Mouse (Mus musculus) monocyte, adult 2 months (primary cell): ENCODE data around the gene Nell1.

Source experiments
- DNase-seq, 2 experiments: peaks; one replicate each; pipeline ENCODE4 v3.0.0; 2022; ENCODE audit warnings: low spot score in 2 of 2, low read depth in 1 of 2

Nell1 gene

DNA sequence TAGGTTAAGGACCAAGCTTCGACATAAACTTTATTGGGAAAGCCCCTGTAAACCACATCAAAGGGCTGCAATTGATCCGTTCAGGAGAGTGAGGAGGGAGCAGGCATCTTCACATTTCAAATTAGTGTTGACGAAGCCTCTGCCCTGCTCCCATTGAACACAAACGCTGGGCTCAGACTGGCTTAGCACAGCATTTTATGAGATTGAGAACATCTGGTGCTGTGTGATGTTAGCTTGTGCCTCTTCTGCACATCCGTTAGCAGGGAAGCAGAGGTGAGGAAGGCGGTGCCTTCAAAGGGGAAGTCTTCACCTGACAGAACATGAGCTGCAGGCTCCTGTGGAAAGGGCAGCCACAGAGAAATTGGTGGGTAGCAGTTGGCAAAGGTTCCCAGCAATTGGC, 66.4 kb downstream of the Nell1 start:
- no peak for DNase-seq

DNA sequence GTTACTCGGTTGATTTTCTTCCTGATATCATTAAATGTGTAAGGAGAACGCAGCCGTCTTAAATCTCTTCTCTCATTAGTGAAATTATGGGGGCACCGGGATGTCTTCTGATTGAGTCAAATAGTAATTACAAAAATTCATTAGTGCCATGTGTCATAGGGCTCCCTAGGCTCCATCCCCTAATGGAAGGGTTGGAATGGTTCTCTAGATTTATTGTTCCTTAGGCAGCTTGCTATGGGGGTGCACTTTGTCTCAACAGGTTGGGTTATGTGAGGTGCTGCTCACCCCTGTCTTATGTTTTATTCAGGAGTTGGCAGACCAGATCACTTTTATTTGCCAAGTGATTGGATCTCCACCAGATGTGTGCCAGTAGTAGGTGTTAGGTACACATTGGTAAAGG, 75.5 kb downstream of the Nell1 start:
- no peak for DNase-seq

DNA sequence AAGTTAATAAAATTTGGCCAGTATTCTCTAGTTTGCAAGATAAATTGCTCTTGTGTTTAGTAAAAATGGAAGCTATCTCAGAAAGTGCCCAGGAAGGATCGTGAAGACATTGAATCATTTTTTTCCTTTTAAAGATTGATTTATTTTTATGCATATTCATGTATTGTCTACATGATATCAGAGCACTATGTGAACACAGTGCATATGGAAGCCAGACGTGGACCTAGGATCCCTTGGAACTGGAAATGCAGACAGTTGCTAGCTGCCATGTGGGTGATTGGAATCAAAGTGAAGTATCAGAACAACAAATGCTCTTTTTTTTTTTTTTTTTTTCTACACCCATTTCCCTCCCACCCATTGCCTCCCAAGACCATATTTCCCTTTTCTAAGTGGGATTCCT, 79.0 kb downstream of the Nell1 start:
- no peak for DNase-seq

DNA sequence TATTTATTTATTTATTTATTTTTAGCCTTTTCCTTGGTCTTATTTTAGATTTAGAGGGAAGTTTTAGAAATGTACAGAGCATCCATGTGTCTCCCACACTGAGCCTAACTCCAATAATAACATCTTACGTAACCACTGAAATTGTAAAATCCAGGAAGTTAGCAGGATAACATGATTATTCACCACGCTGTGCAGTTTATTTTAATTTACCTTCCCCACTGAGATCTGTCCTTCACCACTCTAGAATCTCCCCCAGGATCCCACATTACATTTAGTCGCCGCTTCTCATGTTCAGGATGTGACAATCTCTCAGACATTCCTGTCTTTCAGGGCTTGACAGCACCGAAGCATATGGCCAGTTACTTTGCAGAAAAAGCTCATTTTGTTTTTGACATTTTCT, 119.8 kb downstream of the Nell1 start:
- DNase-seq: no peak

DNA sequence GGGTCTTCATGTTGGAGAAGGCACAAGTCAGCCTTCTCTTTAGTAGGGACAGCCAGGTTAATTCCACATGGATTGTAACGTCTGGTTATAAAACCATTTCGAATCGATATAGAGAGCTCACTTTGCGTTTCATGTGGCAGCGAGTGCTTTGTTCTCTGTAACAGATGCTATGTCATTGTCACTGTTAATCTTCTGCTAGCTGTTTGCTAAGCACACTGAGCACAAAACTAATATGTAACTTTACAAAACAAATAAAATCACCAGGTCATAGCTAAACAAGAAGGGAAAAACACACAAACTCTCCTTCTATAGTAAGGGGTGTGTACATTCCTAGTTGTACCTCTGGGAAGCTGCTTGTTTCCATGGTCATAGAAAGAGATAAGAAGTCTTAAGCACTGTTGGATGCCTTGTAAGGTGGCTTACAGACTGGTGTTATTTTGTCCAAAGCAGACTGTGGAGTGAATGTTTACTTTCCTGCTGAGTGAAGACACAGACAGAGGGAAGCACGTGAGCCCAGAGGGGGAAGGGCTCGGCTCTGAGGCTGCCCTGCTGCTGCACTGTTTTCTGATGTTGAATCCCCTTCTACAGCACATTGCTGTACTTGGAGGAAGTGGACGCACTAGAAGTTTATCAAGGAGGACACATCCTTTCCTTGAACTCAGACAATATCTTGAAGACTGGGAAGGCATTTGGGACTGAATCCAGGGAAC, 131.1 kb downstream of the Nell1 start:
- no peak for DNase-seq

DNA sequence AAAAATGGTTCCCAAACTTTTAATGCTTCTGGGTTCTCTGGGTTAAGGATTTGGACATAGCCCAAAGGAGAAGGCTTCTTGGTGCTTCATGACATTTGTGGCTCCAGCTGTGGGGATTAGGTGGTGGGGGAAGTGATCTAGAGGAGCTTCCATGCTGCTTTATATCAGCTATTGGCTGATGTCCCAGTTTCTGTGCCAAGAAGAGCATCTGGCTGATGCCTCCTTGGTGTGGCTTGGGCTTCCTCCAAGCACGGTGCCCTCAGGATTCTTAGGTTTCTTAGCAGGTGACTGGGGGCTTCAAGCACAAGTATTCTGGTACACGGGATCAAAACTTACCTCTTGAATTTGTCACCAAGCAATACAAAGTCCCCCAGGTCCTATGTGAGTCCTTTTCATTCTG, 132.6 kb downstream of the Nell1 start:
- no peak for DNase-seq

DNA sequence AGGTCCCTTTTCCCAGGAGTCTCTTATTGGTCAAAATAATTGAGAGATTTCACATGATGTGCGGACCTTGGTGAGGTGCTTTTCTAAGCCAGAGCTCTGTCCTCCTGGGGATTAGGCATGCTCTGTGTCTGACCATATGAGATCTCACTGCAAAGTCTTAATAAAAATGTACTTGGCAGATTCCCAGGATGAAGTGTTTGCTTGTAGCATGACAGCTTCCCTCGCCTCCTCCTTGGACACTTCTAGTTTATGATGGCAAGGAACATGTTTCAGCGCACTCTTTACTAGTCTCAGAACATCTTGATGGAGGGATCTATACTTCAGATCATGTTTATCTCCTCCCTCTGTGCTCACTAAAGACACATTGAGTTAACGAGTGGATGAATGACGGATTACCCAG, 143.7 kb downstream of the Nell1 start:
- no peak for DNase-seq

DNA sequence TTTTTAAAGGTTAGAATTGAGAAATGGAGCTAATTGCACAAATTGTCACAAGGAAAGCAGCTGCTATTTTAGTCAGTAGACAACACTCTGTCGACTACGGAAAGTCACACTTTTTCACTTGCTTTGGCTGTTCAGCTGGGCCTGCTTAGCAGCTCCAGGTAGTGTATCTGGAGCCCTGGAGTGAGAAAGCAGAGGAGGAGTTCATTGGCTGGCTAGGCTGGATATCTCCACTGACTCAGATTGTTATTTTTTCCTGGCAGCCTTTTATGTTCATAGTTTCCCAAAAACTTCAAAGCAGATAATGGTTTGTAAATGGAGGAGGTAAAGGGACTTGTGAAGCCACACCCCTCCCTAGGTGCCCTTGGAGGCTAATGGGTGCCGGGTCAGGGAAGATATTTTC, 163.0 kb downstream of the Nell1 start:
- no peak for DNase-seq

DNA sequence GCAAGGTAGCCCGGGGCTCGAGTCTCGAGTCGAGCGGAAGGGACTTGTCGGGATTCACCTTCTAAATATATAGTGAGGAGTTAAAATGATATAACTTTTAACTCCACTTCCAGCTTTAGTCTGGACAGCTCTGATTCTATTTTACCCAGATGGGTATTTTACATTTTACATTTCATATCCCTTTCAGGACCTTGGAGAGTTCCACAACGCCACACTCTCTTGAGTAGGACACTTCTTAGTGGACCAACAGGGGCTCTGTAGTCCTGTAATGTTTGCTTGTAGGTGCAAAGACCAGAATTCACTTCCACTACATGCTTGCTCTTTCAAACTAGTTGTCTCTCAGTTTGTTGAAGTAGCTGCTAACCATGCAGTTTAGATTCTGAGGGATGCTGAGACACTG, 174.7 kb downstream of the Nell1 start:
- no peak for DNase-seq

DNA sequence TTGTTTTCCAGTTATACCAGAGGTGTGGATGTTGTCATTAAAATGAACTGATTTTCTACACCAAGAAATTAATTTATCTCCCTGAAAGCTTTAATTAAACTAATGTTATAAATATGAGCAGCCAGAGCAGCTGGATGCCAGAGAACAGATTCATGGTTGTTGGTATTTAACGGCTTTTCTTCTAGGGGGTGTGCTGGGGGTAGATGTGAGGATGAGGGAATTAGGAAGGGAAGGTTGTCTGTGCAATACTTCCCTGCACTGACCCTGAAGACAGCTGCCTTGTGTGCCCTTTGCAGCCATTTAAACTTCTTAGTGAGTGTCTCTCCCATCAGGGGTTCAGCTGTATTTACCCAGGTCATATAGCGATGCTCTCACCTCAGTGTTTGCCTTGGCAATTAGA, 176.2 kb downstream of the Nell1 start:
- DNase-seq: no peak

DNA sequence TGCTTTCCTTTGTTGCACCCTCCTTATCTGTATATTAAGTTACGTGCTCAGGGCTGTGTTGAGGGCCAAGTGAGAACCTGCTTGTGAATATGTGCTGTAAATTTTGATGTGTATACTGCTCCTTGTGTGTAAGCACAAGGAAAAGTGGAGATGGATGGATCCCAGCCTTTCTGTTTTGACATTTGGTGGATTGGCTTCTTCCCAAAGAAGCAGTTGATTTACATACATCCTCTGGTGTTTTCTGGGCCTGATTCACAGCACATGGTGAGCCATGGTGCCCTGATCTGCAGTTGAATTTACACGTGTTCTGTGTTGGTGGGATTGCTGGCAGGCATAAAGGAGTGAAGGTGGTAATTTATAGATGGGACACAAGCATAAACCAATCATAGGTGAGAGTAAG, 179.0 kb downstream of the Nell1 start:
- no peak for DNase-seq

DNA sequence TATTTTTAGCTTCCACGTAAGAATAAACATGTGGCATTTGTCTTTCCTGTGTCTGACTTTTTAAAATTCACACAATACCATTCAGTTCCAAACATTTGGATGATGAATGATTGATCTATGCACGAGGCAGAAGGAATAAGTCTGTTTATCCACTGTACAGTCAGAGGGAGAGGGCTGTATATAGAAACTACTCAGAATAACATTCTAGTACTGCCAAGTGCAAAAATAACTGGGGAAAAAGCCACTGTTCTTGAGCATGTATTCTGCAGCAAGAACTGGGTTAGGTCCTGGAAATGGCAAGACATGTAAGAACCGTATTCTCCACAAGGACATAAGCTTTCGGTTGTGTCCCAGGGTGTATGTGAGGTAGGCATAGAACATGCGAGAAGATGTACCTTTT, 187.9 kb downstream of the Nell1 start:
- DNase-seq: no peak

DNA sequence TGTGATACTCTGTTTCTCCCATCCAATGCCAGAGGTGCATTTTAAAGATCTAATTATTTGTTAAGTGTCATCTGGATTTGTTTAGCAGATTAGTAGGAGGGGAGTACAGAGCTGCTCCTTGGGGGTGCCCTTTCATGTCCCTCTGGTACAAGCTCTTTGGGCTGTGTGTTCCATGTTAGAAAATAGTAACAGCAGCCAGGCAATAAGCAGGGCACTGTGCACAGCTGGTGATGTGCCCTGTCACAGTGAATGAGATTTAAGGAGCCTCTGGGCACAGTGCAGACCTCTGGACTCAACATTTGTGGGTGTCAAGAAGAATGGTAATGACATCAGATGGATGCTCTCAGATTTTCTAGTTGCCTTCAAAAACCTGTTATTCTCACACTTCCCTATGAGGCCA, 194.1 kb downstream of the Nell1 start:
- DNase-seq: no peak

DNA sequence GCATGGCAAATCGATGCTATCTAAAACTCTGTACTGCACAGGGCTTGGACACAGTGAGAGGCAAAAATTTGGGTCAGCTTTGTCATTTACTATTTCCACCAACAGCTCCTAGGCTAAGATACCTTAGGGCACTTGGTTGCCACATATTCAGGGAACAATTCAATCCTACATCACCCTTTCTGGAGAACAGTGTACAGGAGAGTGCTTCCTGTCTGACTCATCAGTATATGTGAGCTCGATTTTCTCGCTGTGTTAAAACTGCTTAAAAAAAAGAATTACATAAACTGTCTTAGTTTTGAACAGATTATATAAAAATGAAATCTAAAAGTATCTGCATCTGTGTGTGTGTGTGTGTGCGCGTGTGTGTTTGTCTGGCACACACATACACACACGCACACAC, 211.6 kb downstream of the Nell1 start:
- DNase-seq: no peak

DNA sequence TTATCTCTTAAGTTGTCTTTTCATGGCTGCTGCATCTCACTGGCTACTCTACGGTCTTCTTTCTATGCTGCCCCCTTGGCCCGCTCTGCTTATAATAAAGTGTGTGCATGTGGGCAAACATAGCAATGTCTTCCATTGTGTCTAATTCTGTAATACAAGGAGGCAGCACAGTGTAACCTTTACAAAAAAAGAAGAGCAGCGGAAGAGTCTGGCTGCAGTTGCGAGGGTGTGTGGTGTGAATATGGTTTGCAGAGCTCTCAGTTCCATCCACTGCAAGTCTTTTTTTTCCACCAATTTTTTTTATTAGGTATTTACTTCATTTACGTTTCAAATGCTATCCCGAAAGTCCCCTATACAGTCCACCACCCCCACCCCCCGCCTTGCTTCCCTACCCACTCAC, 219.3 kb downstream of the Nell1 start:
- DNase-seq: no peak

DNA sequence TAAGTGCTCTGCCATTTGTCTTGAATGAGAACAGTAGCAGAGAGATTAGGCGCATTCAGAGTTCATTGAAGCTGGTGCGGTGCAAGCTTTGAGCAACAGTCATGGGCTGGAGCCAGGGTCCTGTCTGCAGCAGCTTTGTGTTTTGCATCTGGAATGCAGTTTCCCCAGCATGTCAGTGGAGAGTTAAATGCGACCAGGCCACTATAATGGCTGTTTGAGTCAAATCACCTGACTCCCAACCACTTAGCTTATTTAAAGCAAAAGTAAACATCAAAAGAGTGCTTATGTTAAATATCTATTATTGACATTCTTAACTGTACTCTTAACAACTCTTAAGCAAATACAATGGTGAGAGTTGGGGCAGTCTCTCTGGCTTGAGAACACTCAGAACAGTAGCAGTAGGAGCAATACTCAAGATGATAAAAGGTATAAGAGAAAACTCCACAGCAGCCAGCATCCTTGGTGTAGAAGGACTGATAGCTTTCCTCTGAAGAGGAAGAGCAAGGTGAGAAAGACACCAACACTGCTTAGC, 220.5 kb downstream of the Nell1 start:
- no peak for DNase-seq

DNA sequence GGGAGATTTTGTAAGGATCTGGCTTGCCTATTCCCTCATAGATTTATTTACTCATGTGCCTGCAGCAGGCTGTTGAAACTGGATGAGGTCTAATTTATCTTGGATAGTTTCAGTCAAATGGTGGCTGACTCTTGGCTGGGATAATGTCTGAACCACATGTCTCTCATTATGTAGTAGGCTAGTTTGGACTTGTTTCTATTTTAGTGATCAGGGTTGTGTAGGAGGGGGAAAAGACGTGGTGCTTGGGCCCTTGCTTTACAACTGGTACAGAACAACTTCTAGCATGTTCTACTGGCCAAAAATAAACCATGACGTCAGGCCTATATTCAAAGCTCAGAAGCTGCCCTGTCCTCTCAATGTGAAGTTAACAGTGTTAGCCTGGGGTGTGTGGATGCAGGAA, 230.6 kb downstream of the Nell1 start:
- DNase-seq: no peak

DNA sequence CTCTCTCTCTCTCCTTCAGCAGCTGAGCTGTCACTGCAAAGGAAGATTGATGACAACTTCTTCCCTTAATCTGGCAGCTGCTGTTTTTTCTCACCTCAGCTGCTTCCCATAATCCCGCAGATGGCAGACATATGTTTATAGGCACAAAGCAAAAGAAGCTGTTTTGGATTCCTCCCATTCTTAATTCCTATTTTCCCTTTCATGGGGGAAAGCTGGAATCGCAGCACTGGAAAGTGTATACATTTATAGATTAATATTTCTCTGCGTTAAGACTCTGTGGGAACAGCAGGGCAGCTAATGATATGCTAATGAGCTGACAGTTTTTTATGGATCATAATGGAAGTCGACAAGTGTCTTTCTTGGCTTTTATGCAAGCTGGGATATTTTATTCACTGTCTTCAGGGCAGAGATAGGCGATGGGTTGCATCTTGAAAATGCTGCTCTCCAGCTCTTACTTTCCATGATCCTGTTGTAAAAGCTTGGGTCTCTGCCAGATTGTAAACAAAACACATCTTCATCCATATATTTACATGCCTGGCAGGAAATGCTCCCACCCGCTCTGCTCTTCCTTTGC, 236.1 kb downstream of the Nell1 start:
- DNase-seq: no peak

DNA sequence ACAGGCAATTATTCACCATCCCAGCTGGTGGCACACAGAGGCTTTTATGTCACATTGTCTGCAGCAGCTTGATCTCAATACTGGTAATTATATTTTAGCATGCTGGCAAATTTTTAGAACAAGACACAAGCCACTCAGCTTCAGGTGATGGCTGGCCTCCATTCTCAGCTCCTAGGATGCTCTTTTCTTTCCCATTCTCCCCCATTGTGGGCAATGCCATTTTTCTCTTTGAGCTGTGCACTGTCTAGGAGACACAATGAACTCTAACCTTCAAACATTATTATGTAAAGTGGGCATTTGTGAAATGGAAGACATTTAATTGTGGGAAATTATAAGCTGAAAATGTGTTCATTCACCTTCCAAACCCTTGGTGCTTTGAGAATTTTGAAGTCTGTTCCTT, 247.2 kb downstream of the Nell1 start:
- no peak for DNase-seq

DNA sequence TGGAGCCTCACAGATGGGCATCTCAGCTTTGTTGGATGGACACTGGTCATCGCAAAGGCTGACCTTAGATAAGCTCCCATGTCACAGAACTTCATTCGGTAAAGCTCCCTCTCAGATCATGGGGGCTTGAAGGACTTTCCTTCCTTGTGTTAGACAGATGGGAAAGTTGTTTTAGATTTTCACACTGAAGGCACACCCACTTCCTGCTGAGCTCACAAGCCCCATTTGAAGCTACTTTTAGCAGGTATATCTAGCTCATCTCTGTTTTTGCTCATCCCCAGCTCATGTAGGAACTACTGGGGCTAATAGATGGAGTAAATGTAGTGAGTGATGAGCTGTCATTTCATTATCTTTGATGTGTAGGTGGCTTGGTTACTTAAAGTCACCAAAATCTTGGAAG, 252.0 kb downstream of the Nell1 start:
- DNase-seq: no peak

DNA sequence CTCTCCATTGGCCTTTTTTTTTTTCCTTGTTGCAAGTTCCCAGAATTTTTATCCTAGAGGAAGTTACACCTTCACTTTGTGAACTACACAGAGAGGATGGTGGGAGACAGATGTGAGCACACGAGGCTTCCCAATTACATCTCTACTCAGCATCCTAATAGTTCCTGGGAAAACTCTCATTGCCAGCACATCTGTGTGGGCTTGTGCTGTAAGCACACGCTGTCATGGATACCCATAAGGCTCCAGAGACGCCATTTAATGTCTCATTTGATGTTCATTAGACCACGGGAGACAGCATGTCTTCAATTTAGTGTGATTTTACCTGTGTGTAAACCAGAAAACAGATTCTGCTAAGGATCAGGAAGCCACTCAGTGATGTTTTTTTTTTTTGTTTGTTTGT, 253.6 kb downstream of the Nell1 start:
- DNase-seq: no peak

DNA sequence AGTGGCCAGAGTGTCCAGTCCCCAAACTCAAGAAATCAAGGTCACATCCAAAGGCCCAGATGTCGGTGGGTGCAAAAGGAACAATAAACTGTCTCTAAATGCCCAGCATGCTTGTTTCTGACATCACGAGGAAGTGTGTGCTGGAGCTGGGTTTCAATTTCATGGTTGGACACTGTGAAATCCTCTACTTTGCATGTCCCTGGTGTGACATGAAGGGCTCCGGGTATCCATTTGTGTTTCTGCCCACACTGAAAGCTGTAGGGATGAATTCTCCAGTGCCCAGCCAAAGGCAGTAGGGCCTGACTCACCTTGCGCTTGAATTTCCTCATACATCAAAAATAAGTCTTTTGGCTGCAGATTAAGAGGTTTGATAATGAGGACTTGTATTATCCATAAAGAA, 266.5 kb downstream of the Nell1 start:
- DNase-seq: no peak

DNA sequence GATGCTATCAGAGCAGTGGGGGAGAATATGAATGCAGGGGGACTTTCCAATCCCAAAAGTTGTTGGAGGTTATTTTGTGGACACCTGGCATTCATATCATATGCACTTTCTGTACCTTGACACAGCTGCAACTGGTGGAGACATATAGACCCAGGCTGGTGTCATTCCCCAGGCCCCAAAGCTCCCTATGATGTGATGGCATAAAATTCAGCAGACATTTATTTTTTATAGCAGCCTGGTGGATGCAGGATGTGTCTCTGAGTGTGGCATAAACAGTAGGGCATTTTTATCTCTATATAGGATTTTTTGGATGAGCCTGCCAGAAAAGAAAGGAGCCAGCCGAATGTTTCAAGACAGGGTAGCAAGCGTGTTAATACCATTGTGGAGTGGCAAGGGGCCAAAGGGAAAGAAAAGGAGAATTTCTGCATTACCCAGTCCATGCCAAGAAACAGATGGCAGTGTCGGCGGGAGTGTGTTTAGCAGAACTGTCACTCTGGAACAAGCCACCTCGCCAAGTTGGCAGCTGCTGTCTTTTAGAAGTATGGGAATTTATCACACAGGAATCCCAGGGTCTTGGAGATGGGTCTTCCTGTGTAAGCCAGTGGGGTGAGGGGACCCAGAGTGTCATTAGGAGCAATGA, 267.1 kb downstream of the Nell1 start:
- DNase-seq: no peak
